Mouse (Mus musculus) brown adipose tissue, adult 24 weeks (tissue): ENCODE measurements around the gene Pfkfb4. TPM values are rescaled to one million over a fixed set of nuclear protein-coding genes. Genes with fewer than 3 reads are reported as not detected.
A peak's percentile ranks its signal among the peaks of the same experiment; 100 is the strongest.

Experiments used
- H3K27ac ChIP-seq: fragments of 200-500 bp; replicated peaks from 2 replicates; pipeline ENCODE4 v1.5.1; 2012; ENCODE audit warnings: low read depth, mild to moderate bottlenecking, low read length
- H3K4me1 ChIP-seq: fragments of 200-500 bp; 2 replicates; pipeline ENCODE4 v1.6.1; 2012; ENCODE audit warnings: low read length, mixed read lengths; ENCODE audit not compliant: control insufficient read depth, insufficient read depth, insufficient read length
- H3K4me3 ChIP-seq: fragments of 200-500 bp; 2 replicates; pipeline ENCODE4 v1.5.1; 2012; ENCODE audit warnings: low read depth, mild to moderate bottlenecking, low read length, moderate library complexity; ENCODE audit not compliant: insufficient read depth
- polyA plus RNA-seq: library from polyadenylated mRNA; stranded (reverse); fragments of >200 nt; gene quantifications from 2 replicates; pipeline ENCODE4 v1.2.4, GENCODE M21; 2012; ENCODE audit not compliant: missing spikeins, insufficient read depth, insufficient read length

Gene Pfkfb4
- polyA plus RNA-seq, 1 experiment, result 3.8 TPM

DNA sequence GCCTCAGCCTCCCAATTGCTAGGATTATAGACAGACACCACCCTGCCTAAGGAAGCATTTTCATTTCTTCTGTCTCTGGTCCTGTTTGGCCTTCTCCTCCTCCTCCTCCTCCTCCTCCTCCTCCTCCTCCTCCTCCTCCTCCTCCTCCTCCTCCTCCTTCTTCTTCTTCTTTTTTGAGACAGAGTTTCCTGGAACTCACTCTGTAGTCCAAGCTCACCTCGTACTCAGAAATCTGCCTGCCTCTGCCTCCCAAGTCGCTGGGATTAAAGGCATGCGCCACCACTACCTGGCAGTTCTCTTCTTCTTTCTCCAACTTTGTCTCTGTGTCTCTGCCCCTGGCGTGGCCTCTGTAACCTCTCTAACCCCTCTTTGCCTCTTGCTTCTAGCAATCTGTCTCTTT, 5.9 kb upstream of the Pfkfb4 start, which contains the start of gene Ucn2:
TSS of gene Ucn2 (plus strand) at position 301 of the 400 bp plus-strand sequence.
- Histone ChIP-seq H3K4me1 (peaks cover 4% of the 10 kb centered on the region), H3K27ac (no peak within 1 kb of the TSS), H3K4me3 (no peak within 1 kb of the TSS)

DNA sequence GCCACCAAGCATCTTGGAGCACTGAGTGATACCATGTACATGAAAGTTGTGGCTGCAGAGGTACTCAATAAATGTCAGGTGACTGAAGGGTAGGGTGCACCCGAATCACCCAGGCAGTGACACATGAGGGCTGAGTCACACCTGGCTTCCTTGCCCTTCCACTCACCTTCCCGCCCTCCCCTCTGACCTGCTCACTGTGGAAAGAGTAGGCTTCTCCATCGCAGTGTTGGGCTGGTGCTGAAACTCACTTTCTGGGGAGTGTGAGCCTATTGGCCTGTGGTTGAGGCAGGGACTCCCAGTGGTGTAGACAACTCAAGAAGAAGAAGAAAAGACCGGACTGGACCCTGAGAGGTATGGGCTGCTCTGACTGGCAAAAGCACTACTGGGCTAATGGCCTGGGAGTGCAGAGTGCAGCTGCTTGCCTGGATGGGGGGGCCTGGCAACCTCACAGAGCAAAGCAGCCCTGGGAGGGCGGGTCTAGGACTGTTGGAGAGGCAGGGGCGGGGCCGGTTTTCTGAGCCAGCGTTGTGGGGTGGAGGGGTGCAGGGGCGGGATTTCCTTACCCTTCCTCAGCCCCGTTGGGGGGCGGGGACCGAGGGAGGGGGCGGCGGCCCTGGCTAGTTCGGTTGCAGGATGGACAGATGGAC, 3.8 kb upstream of the Pfkfb4 start:
- no peak overlapping the region for H3K27ac ChIP-seq
- H3K4me1 ChIP-seq, result peaks cover 4% of the 10 kb centered on the region
- H3K4me3 ChIP-seq, result no peak overlapping the region

DNA sequence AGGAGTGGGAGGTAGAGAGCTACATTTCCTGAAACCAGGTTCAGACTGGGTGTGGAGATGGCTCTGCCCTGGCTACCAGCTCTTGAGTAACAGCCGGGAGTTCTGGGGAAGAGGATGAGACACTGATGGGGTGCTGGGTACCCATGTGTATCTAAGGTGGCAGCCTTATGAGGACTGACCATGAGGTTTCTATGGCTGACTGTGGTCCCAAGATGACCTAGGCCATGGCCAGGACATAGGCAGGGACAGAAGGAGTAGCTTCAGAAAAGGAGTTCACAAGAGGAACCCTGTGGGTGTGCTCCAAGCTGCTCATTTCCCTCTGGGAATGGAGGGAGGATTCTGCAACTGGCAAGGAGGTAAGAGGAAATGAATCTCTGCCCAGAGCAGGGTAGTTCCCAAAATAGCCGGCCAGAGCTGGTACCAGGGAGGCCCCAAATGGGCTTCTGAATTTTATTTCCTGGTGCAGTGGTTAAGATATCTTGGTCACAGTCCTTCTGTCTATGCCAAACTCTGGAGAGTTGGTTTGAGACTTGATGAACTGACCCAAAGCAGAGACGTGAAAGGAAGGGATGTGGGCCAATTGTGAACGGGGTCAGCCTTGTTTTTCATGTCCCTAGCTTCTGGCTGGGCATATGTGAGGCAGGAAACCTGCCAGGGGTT, 1.6 kb upstream of the Pfkfb4 start:
- H3K4me1 ChIP-seq, result peaks cover 4% of the 10 kb centered on the region
- H3K4me3 ChIP-seq, result no peak overlapping the region
- peak overlapping the region; percentile 56 for H3K27ac ChIP-seq

GRCm38 (mm10) chr9:108990462-108990820, 1.1 kb upstream of the Pfkfb4 start:
- H3K27ac ChIP-seq, result peak overlapping the region; percentile 56
- H3K4me3 ChIP-seq, result no peak overlapping the region
- peaks cover 4% of the 10 kb centered on the region for H3K4me1 ChIP-seq

GRCm38 (mm10) chr9:108992085-108992469, 499 bp downstream of the Pfkfb4 start:
- no peak overlapping the region for H3K27ac ChIP-seq

DNA sequence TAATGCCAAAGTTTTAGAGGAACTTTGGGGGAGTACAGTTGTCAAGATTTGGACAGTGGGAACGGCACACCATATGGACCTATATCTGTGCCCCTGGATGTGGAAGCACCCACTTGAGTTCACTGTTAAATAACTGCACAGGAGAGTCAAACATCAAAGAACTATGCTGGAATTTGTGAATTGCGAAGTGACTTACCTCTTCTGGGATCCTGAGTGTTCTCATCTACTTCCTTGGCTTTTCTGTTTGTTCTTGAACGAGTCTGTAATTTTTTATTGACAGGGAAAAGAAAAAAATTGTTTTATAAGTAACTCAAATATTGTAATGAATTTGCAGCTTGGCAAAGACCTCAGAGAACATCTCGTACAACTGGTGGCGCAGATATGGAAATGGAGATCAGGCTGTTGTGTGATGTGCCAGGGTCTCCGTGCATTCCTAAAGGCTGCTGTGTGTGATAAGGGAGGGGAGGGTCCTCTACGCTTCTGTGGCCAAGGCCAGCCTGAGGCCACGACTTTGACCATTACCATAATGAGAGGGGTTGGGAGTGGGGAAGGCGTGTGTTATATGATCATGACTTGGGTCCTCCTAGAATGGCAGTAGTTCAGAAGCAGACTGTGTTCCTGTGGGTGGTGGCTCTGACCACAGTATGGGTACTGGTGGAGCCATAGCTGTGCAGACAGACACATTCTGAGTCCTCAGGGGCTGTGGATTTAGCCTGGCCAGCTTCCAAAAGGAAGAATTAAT, 1.2 kb downstream of the Pfkfb4 start:
- H3K27ac ChIP-seq, result no peak overlapping the region
- H3K4me3 ChIP-seq, result peak overlapping the region; percentile 62; the same call in 1 of the 2 replicates
- peaks cover 4% of the 10 kb centered on the region for H3K4me1 ChIP-seq

More at GRCm38 (mm10) chr9:108992085-108992469, 499 bp downstream of the Pfkfb4 start:
- peaks cover 4% of the 10 kb centered on the region for H3K4me1 ChIP-seq
- H3K4me3 ChIP-seq, result peak overlapping the region; percentile 62

DNA sequence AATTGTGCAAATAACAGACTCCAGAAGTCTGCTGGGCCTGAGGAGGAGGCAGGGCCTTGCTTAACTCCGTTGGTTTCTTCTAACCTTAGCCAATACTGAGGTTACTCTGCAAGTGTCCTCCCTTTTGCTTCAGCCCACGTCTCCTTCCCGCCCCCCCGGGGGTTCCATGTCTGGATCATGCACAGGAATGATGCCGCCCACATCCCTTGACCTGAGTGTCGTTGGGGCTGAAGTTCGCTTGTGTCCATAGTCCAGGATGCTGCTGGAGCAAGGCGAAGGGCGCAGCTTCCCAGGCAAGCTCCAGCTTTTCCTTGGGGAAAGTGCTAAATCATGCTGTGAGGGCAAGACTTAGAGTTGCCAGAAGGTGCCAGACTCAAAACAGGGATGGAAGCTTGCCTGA, 4.8 kb downstream of the Pfkfb4 start:
- Histone ChIP-seq H3K4me1 (no peaks in the 10 kb centered on the region; the same call in 1 of the 2 replicates), H3K27ac (no peak overlapping the region)

DNA sequence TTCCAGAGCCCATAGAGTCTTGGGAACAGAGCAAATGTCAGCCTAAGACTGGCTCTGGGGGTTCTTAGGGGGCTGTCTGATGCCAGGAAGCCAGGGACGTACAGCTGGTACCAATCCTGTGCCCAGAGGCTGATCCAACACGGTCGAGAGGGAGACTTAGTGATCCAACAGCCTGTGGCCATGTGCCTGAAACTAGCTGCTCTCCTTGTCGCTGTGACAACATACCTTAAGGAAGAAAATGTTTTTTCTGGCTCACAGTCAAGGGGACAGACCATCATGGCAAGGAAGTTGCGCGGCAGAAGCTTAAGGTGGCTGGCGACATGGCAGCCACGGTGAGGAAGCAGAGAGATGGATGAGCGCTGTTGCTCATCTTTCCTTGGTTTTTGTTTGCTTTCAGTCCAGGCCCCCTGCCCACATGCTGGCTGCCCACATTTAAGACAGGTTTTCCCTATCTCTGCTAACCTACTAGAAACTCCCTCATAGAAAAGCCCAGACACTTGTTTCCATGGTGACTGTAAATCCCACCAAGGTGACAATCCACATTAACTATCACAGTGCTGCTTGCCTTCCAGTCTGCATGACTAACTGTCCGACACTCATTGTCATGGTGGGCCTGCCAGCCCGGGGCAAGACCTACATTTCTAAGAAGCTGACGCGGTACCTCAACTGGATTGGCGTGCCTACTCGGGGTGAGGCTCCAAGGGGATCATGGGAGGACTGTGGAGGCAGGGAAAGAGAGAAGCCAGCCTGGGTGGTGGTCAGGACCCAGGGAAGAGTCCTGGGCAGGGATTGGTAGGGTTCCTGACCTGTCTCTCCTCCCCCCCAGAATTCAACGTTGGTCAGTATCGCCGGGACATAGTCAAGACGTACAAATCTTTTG, 6.9 kb downstream of the Pfkfb4 start:
- Histone ChIP-seq H3K4me1 (no peaks in the 10 kb centered on the region), H3K4me3 (no peak overlapping the region), H3K27ac (peak overlapping the region; percentile 75)

More for the DNA sequence above, 4.8 kb downstream of the Pfkfb4 start:
- no peak overlapping the region for H3K4me3 ChIP-seq

- Histone ChIP-seq H3K4me1 (no peaks in the 10 kb centered on the region), H3K4me3 (no peak overlapping the region), H3K27ac (peak overlapping the region; percentile 75; the same call in 1 of the 2 replicates)
Measured at GRCm38 (mm10) chr9:108999167-108999526, 7.6 kb downstream of the Pfkfb4 start.

DNA sequence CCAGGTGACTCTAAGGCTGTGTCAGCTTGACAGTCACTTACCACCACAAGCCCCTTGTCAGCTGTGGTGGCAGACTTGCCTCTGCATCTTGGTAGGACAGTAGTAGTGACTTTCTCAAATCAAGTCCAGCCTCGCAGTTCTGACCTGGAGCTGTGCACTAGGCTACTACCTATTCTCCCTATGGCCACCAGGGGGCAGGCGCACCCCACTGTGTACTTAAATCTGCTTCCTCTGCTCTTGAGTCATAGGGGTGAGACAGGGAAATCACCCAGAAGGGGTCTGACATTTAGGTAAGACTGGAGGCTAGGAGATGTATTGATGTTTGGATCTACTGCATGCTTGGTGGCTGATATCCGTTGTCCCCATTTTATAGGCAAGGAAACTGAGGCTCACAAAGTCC, 9.1 kb downstream of the Pfkfb4 start:
- no peak overlapping the region for H3K4me3 ChIP-seq
- no peak overlapping the region for H3K27ac ChIP-seq
- H3K4me1 ChIP-seq, result no peaks in the 10 kb centered on the region

DNA sequence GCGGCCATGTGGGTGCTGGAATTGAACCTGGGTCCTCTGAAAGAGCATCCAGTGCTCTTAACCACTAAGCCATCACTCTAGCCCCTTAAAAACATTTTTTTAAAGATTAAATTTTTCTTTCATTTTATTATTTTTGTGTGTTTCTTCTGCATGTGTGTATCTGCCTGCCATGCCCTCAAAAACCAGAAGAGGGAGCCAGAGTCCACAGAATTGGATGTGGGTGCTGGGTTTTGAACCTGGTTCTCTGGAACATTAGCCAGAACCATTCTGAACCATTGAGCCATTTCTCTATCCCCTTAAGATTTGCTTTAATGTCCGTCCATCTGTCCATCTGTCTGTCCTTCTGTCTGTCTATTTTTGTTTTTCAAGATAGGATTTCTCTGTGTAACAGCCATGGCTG, 11.6 kb downstream of the Pfkfb4 start:
- Histone ChIP-seq H3K4me3 (no peak overlapping the region), H3K27ac (no peak overlapping the region), H3K4me1 (no peaks in the 10 kb centered on the region)

- Histone ChIP-seq H3K4me1 (no peaks in the 10 kb centered on the region; the same call in 1 of the 2 replicates), H3K4me3 (no peak overlapping the region), H3K27ac (no peak overlapping the region)
Measured at GRCm38 (mm10) chr9:109007025-109007780, 15.6 kb downstream of the Pfkfb4 start.

DNA sequence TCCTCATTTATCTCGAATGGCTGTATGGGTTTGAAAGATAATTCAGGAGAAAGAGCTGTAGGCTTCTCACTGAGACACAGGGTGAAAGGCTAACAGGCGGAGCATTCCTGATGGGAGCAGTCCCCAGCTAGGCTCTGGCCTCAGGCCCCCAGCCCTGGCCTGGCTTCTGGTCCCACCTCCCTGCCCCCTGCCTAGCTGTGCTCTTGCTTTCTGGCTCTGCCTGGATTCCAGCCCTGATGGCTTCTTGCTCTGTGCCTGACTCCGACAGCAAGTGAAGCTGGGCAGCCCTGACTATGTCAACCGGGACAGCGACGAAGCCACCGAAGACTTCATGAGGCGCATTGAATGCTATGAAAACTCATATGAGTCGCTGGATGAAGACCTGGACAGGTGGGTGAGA, 16.5 kb downstream of the Pfkfb4 start:
- H3K27ac ChIP-seq, result no peak overlapping the region
- H3K4me3 ChIP-seq, result no peak overlapping the region
- H3K4me1 ChIP-seq, result no peaks in the 10 kb centered on the region; the same call in 1 of the 2 replicates

DNA sequence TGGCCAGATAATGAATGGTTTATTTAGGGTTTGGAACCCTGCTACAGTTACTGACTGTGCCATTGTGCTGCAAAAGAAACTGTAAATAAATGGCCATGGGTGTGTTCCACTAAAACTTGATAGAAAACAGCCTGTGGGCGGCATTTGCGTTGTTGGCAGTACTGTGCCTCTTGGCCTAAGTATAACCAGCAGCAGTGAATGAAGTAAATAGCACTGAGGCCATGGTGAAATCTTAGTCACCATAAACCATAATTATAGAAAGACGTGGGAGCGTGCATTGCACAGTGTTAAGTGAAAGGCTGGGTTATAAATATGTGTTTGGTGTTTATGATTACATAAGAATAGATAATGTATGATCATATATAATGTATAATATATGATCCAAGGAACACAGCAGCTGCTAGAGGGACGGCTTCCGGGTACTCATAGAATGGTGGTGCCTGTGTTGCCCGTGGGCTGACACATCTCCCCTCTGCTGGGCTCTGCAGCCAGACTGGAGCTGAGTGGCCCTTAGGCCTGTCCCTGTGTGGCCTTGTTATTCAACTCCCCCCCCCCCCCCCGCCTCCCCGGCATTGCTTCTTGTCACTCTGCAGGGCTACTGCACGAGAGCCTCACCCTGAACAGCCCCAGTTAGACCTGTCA, 17.5 kb downstream of the Pfkfb4 start:
- H3K4me3 ChIP-seq, result no peak overlapping the region
- H3K27ac ChIP-seq, result no peak overlapping the region
- no peaks in the 10 kb centered on the region; the same call in 1 of the 2 replicates for H3K4me1 ChIP-seq
